Mouse (Mus musculus): Measurements from ENCODE around the gene Gpx2.

Gene Gpx2

DNA sequence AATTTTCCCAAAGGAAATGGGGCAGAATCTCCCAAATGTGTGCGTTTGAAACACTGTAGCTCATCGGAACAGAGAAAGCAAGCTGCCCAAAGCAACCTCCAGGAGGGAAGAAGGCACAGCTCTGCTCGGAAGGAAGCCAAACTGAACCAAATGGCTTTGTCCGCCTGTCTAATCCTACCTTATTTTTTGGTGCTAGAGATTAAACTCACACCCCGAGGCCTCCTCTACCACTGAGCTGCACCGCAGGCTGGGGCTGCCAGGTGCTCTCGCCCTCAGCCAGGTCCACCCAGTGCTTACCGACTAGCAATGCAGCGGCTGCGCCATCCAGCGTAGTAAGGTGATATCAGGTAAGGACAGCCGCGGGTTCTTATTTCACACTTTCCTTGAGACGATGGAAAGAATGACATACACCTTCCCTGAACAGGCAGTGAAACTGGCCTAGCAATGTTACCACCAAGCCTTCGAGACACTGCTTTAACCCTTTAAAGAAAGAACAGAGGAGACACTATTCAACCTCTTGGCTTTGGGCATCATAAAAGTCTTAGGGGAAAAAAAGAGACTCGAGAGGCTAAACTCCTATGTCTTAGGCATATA, 44.4 kb downstream of the Gpx2 start:
- no peak for DNase-seq
